Mouse (Mus musculus) hindbrain, embryonic 15.5 days (tissue): ENCODE data around the gene Otud7a. TPM values are rescaled to one million over a fixed set of nuclear protein-coding genes. Genes with fewer than 3 reads are reported as not detected.

Experiments used
- ATAC-seq: fragments of 200-750 bp; cut with Nextera tagmentation; 2 replicates; pipeline ENCODE4 v1.8.0; 2017; ENCODE audit warnings: low read depth, moderate number of reproducible peaks, moderate TSS enrichment; ENCODE audit not compliant: low FRiP score
- H3K27ac ChIP-seq: fragments of 300-500 bp; sonication (generic); replicated peaks from 2 replicates; pipeline ENCODE4 v1.5.1; 2015; ENCODE audit warnings: mild to moderate bottlenecking, inconsistent platforms
- H3K27me3 ChIP-seq: fragments of 300-500 bp; sonication (generic); 2 replicates; pipeline ENCODE4 v1.6.1; 2015; ENCODE audit warnings: control low read depth, inconsistent platforms
- H3K36me3 ChIP-seq: fragments of 300-500 bp; sonication (generic); 2 replicates; pipeline ENCODE4 v1.6.1; 2015; ENCODE audit warnings: control low read depth, inconsistent platforms
- H3K4me1 ChIP-seq: fragments of 300-500 bp; sonication (generic); replicated peaks from 2 replicates; pipeline ENCODE4 v1.6.1; 2015; ENCODE audit warnings: control low read depth, inconsistent platforms
- H3K4me2 ChIP-seq: fragments of 300-500 bp; sonication (generic); 2 replicates; pipeline ENCODE4 v1.6.1; 2015; ENCODE audit warnings: moderate library complexity, mild to moderate bottlenecking, inconsistent platforms
- H3K4me3 ChIP-seq: fragments of 300-500 bp; sonication (generic); 2 replicates; pipeline ENCODE4 v1.5.1; 2015; ENCODE audit warnings: mild to moderate bottlenecking, inconsistent platforms
- H3K9ac ChIP-seq: fragments of 300-500 bp; sonication (generic); 2 replicates; pipeline ENCODE4 v1.6.1; 2015; ENCODE audit warnings: inconsistent platforms
- H3K9me3 ChIP-seq: fragments of 300-500 bp; sonication (generic); 2 replicates; pipeline ENCODE4 v1.6.1; 2016; ENCODE audit warnings: control low read depth, inconsistent platforms
- WGBS: fragments of 180-500 bp; shearing (Covaris S2); methylation state at CpG from one replicate; pipeline ENCODE4 v1.1.7; 2015; 5-methylcytosine and 5-hydroxymethylcytosine counted together
- polyA plus RNA-seq: library from polyadenylated mRNA; unstranded; fragments of >200 nt; fragmentation: Nextera tagmentation; extraction: Ambion mirVana; gene quantifications from 2 replicates; pipeline ENCODE4 v1.2.1, GENCODE M21; 2015

Otud7a gene
- polyA plus RNA-seq, 1 experiment from 2014 or later = 6.0 TPM

GRCm38 (mm10) chr7:63799304-63799703 lies 354.8 kb downstream of the Otud7a start:
- Histone ChIP-seq H3K36me3 (no peaks in the 10 kb centered on the region), H3K4me1 (peaks cover 8% of the 10 kb centered on the region; the same call in 1 of the 2 replicates), H3K4me2 (no peak overlapping the region), H3K9ac (no peak overlapping the region), H3K27ac (no peak overlapping the region), H3K9me3 (no peaks in the 10 kb centered on the region), H3K27me3 (no peaks in the 10 kb centered on the region), H3K4me3 (no peak overlapping the region)
- ATAC-seq = no peak
- 92% methylated on average over 7 of the region's 7 CpGs for WGBS

GRCm38 (mm10) chr7:63802751-63803150 lies 358.2 kb downstream of the Otud7a start:
- no peaks in the 10 kb centered on the region for H3K36me3 ChIP-seq
- no peaks in the 10 kb centered on the region for H3K4me1 ChIP-seq
- H3K9ac ChIP-seq = no peak overlapping the region
- no peak for ATAC-seq
- 93% methylated on average over 21 of the region's 21 CpGs for WGBS
- no peak overlapping the region for H3K27ac ChIP-seq
- H3K9me3 ChIP-seq = no peaks in the 10 kb centered on the region
- no peak overlapping the region for H3K4me3 ChIP-seq
- no peak overlapping the region for H3K4me2 ChIP-seq
- H3K27me3 ChIP-seq = no peaks in the 10 kb centered on the region

Other genes starting within 250 kb of the Otud7a start
- 9.6 and 10.0 TPM in 2 replicates for gene Chrna7, start 232.2 kb upstream of the Otud7a start, polyA plus RNA-seq